Mouse (Mus musculus): Measurements from ENCODE around the gene Akap12.

DNA sequence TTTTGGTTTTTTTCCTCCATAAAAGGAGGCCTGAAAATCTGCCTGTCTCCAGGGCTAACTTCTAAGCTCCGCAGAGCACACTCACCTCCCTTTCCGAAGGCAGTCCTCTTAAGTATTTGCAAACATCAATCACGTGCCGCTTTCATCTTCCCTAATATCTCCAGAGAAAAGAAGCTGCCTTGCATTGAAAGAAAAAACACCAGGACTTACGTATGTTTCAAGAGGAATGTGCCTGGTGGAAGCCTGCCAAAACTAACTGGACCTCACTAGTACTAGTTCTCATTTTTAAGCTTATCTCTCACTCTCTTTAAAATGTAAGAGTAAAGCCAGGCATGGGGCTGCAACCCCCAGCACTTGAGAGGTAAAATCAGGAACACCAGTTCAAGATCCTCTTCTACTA, 59.4 kb downstream of the Akap12 start:
- no peak for TF ChIP-seq GATA1 (IDR thresholded peaks at IDR 0.05; ENCODE audit: low read length)
- TF ChIP-seq TAL1 (IDR thresholded peaks at IDR 0.05; ENCODE audit: low read length), result no peak

Data from erythroblast, embryonic 14.5 days (primary cell).